Mouse (Mus musculus) mouse embryonic stem cell (cell line): ENCODE data around the gene Tpd52l1.

Experiments
- in situ Hi-C, 2 experiments: fragments of 300-500 bp; cut with MboI; formaldehyde crosslinking; loops; 1 replicate in 1 of 2; 3 replicates in 1 of 2; pipeline ENCODE4 v1.14.3; 2019 to 2020; ENCODE audit warnings: low sequenced_read_pairs in 2 of 2, low pct_unique_long_range_greater_than_20kb in 1 of 2, mixed read lengths in 1 of 2; ENCODE audit not compliant: unreplicated experiment in 1 of 2

Gene Tpd52l1

DNA sequence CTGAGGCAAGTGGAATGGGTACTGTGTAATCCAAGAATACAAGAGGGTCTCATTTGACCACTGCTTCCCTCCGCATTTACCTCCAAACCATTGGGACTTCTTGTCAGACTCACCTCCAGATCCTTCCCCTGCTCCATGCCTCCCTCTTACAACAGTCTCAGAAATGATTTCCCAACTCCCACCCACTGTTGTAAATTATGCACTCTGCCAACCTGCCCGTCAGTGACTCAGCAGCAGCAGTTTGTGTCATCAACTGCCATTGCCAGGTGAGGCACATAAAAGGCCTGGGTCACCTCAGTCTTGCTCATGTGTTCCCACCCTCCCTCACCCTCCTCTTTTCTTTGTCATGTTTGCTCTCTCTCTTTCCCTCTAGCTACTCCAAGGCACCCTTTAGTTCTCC is 91.6 kb downstream of the Tpd52l1 start:
- in situ Hi-C loops, result no loop called here

GRCm38 (mm10) chr10:31352845-31353427 is 92.8 kb downstream of the Tpd52l1 start:
- in situ Hi-C loops, result no loop called here

GRCm38 (mm10) chr10:31351056-31351455 is 94.7 kb downstream of the Tpd52l1 start:
- in situ Hi-C loops, result no loop called here

DNA sequence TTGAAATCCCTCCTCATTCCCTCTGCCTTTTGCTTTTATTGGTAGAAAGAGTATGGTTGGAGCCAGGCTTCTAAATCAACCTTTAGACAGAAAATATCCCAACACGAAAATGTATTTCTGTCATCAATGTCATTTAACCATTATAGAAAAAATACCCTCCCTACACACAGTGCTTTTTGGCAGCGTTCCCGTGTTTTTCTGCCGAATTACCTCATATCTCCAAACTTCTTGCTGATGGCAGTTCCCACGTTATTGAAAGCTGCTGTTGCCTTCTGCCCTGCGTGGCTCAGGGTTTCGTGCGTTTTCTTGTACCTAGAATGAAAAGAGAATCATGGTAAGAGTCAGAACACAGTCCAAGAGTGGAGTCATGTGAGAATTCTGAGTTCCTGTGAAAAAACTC is 99.4 kb downstream of the Tpd52l1 start:
- in situ Hi-C loops, result no loop called here

- in situ Hi-C loops, result no loop called here
Measured at GRCm38 (mm10) chr10:31336432-31336831, 109.3 kb downstream of the Tpd52l1 start.

- in situ Hi-C loops, result no loop called here
Measured at GRCm38 (mm10) chr10:31331225-31331775, 114.5 kb downstream of the Tpd52l1 start.

- in situ Hi-C loops, result no loop called here
Measured at GRCm38 (mm10) chr10:31330286-31330962, 115.3 kb downstream of the Tpd52l1 start.

GRCm38 (mm10) chr10:31329436-31329835 is 116.3 kb downstream of the Tpd52l1 start:
- in situ Hi-C loops, result no loop called here

DNA sequence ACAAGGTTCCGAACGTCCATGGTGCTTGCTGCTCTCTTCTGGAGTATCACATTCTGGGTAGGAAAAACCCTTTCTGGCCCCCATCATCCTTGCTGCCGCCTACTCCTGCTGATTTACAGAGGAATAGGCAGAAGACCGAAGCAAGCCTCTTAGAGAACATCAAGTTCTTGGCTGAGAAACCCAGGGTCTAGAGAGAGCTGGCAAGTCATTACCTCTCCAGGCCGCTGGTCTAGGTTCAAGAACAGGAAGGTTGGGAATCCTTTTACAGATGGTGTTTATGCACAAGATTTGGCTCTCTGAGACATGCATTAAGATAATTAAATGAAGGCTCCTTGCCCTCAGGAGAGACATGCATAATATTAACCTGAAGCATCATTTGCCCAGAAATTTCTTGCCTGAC is 127.3 kb downstream of the Tpd52l1 start:
- in situ Hi-C loops, result loop anchor here (25.0 kb wide), 2 partner anchors 481 to 706 kb away; partner anchors contain the start of genes Hey2 (in 1 of the 2) and Trmt11 (in 1 of the 2)

DNA sequence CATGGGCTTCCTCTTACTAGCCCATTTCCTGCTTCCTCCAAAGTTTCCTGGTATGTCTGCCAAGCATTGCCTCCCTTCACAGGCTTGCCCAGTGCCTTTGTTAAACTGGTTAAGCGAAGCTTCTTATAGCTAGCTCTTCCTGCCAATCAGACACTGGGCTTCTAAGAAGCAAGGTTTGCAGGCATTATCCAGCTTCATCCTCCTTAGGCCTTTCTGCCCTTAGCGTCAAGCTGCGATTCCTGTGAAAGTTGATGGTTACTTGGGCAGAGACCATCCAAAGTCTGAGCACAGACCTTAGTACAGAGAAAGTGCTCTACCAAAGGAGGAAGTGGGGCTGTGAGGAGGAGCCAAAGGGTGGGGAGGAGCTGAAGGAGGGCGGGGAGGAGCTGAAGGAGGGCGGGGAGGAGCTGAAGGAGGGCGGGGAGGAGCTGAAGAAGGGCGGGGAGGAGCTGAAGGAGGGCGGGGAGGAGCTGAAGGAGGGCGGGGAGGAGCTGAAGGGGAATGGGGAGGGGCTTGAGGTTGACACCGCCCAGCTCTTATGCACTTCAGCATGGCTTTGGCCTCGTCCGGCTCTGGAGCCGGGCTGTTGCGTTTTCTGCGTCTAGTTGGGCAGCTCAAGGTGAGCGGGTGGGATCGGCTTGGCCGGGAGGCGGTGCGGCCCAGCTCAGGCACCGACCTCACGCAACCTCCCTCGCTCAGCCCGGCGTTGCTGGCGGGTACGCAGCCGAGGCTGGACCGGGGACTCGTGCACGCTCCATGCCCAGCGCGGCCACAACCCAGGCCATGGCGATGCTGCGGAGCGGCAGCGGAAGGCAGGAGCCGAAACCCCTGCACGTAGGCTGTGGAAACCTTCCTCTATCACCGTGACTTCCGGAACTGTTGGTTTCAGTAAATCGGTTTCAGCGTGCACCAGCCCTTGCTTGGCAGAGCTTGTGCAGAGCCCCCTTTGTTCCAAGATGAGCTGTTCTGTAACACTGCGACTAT is 132.6 kb downstream of the Tpd52l1 start, which contains the start of gene Hddc2:
Gene Hddc2 (plus strand): TSS at position 519 of the 984 bp plus-strand sequence.
- in situ Hi-C loops, result loop anchor here (25.0 kb wide), 2 partner anchors 476 to 701 kb away; partner anchors contain the start of genes Hey2 (in 1 of the 2) and Trmt11 (in 1 of the 2)

DNA sequence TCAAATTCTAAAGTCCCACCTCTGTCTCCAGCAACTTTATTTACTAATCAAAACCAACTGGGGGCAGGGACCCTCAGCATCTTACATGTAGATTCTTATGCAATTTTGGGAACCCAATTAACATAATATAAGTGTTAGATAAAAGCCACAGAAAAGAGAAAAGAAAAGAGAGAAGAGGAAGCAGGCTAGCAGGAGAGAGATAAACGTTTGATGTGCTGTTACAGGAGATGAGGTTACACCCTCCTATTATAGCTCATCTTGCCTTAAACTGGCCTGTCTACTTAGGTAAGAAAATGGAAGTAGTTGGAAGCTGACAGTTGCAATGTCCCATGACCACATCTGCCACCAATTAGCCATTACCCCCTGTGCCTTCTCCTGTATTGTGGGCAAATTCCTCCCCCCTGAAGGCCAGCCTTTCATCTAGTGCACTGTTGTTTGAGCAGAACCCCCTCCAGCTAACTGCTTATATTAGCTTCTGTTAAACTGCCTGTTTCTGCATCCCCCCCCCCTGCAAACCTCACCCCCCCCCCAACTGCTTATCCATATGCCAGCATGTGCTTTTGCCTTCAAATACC is 138.6 kb downstream of the Tpd52l1 start:
- in situ Hi-C loops, result loop anchor here (10.0 to 25.0 kb wide), 3 partner anchors 462 to 695 kb away; partner anchors contain the start of genes Hey2 (in 2 of the 2) and Trmt11 (in 1 of the 2)

DNA sequence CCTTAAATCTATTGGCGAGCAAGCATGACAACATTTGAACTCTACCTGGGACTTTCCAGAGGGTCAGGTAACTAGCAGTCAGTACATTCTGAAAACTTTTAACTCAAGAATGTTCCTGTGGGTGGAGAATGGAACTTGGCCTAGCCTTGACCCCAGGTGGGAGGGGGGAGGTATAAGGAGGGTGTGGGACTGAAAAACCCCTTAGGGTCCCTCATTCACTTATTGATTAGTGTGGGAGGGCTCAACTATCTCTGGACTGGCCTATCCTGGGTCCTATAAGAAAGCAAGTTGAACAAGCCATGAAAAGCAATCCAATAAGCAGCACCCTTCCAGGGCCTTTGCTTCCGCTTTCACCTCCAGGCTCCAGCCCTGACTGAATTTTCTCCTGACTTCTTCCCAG is 142.3 kb downstream of the Tpd52l1 start:
- in situ Hi-C loops, result loop anchor here (10.0 to 25.0 kb wide), 3 partner anchors 459 to 691 kb away; partner anchors contain the start of genes Hey2 (in 2 of the 2) and Trmt11 (in 1 of the 2)

- in situ Hi-C loops, result loop anchor here (10.0 to 25.0 kb wide), 3 partner anchors 455 to 688 kb away; partner anchors contain the start of genes Hey2 (in 2 of the 2) and Trmt11 (in 1 of the 2)
Measured at GRCm38 (mm10) chr10:31300292-31300691, 145.5 kb downstream of the Tpd52l1 start.

GRCm38 (mm10) chr10:31298921-31299574 is 146.7 kb downstream of the Tpd52l1 start:
- in situ Hi-C loops, result no loop called here

DNA sequence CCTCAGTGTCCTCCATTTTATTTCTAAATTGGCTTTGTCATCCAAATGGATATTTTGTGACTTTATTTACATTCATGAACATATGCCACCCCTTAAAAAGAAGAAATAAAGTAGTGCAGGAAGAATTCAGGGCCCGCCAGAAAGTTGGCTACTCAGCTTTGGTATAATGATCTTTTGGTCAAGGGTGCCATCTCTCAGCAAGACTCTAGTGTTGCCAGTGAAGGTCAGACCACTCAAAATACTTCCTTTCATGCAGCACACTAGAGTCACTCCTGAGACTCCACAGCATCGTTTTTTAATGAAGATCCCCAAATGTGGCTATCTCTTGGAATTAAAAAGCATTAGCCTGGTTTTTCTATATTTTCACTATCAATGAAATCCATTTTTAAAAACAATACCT is 147.5 kb downstream of the Tpd52l1 start:
- in situ Hi-C loops, result no loop called here

DNA sequence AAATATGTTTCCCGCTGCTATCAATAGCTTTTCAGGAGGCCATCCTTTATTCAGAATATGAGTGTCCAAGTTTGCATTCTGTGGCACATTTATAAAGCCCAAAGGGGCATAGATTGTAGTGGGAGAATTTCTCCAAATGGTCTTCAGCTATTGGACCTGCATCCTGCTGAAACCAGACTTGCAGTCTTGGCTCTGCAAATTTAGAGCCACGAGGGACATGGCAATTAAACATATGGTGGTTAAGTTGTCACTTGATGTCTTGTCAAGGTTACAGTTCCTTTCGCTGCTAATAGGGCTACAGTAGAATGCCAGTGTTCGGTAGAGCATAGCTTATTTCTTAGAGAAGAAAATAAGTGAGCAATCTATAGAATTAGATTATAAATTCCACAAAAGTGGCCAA is 148.7 kb downstream of the Tpd52l1 start:
- in situ Hi-C loops, result no loop called here

- in situ Hi-C loops, result no loop called here
Measured at GRCm38 (mm10) chr10:31296458-31296857, 149.3 kb downstream of the Tpd52l1 start.
